Mouse (Mus musculus) heart, embryonic 12.5 days (tissue): ENCODE results near the gene Efnb1. TPM values are rescaled to one million over a fixed set of nuclear protein-coding genes. Genes with fewer than 3 reads are reported as not detected.
"Not testable (repeated sequence)": the region's sequence is repeated elsewhere in the genome, so short reads cannot be mapped to it uniquely, and the experiment has no call there.

ENCODE experiments used
- ATAC-seq: fragments of 200-750 bp; cut with Nextera tagmentation; 2 replicates; pipeline ENCODE4 v1.8.0; 2017; ENCODE audit warnings: moderate TSS enrichment, moderate library complexity; ENCODE audit not compliant: insufficient number of reproducible peaks, low FRiP score
- H3K27ac ChIP-seq: fragments of 300-500 bp; sonication (generic); 2 replicates; pipeline ENCODE4 v1.5.1; 2016; ENCODE audit warnings: mild to moderate bottlenecking, moderate library complexity; ENCODE audit not compliant: poor library complexity, severe bottlenecking
- H3K27me3 ChIP-seq: fragments of 300-500 bp; sonication (generic); replicated peaks from 2 replicates; pipeline ENCODE4 v1.6.1; 2016; ENCODE audit warnings: mild to moderate bottlenecking, moderate library complexity
- H3K36me3 ChIP-seq: fragments of 300-500 bp; sonication (generic); 2 replicates; pipeline ENCODE4 v1.6.1; 2016; ENCODE audit warnings: mild to moderate bottlenecking, moderate library complexity
- H3K4me1 ChIP-seq: fragments of 300-500 bp; sonication (generic); replicated peaks from 2 replicates; pipeline ENCODE4 v1.6.1; 2016; ENCODE audit warnings: mild to moderate bottlenecking
- H3K4me2 ChIP-seq: fragments of 300-500 bp; sonication (generic); 2 replicates; pipeline ENCODE4 v1.6.1; 2016; ENCODE audit warnings: mild to moderate bottlenecking, moderate library complexity
- H3K4me3 ChIP-seq: fragments of 300-500 bp; sonication (generic); 2 replicates; pipeline ENCODE4 v1.5.1; 2016; ENCODE audit warnings: mild to moderate bottlenecking
- H3K9ac ChIP-seq: fragments of 300-500 bp; sonication (generic); 2 replicates; pipeline ENCODE4 v1.6.1; 2016; ENCODE audit warnings: mild to moderate bottlenecking, moderate library complexity
- H3K9me3 ChIP-seq: fragments of 300-500 bp; sonication (generic); replicated peaks from 2 replicates; pipeline ENCODE4 v1.6.1; 2016; ENCODE audit warnings: mild to moderate bottlenecking, moderate library complexity
- WGBS: fragments of 180-500 bp; shearing (Covaris S2); methylation state at CpG from one replicate; pipeline ENCODE4 v1.1.7; 2016; 5-methylcytosine and 5-hydroxymethylcytosine counted together
- polyA plus RNA-seq: library from polyadenylated mRNA; unstranded; fragments of >200 nt; fragmentation: Nextera tagmentation; extraction: Ambion mirVana; gene quantifications from 2 replicates; pipeline ENCODE4 v1.2.1, GENCODE M21; 2016

Efnb1 gene
- polyA plus RNA-seq: 25.3 and 29.0 TPM in 2 replicates

- WGBS: 23% methylated on average over 35 of the region's 35 CpGs
- Histone ChIP-seq H3K27me3 (peaks cover 33% of the 10 kb centered on the region), H3K36me3 (no peaks in the 10 kb centered on the region)
Observed at GRCm38 (mm10) chrX:99135523-99136258, at the start of gene Efnb1. Gene Efnb1 (plus strand): TSS chrX:99136130.

GRCm38 (mm10) chrX:99092704-99093103 is 43.2 kb upstream of the Efnb1 start:
- H3K4me1 ChIP-seq: no peaks in the 10 kb centered on the region
- no peak overlapping the region for H3K27ac ChIP-seq
- no peaks in the 10 kb centered on the region for H3K9me3 ChIP-seq
- no peak overlapping the region for H3K9ac ChIP-seq
- 0 out of 2 replicates have a peak, but pooled peaks cover 28% of the 10 kb centered on the region for H3K27me3 ChIP-seq
- ATAC-seq: no peak
- no peaks in the 10 kb centered on the region for H3K36me3 ChIP-seq
- WGBS: 52% methylated on average over 2 of the region's 2 CpGs
- H3K4me3 ChIP-seq: no peak overlapping the region
- no peak overlapping the region for H3K4me2 ChIP-seq

More at GRCm38 (mm10) chrX:99135523-99136258, at the start of gene Efnb1:
- no peaks in the 10 kb centered on the region; the same call in 1 of the 2 replicates for H3K9me3 ChIP-seq
- H3K4me1 ChIP-seq: peaks cover 23% of the 10 kb centered on the region
- H3K4me3 ChIP-seq: peak within 1 kb of the TSS; percentile 67
- H3K27ac ChIP-seq: peak within 1 kb of the TSS; percentile 70
- H3K9ac ChIP-seq: peak within 1 kb of the TSS; percentile 79
- peak; percentile 87 for ATAC-seq
- peak within 1 kb of the TSS; percentile 73 for H3K4me2 ChIP-seq

- H3K27me3 ChIP-seq, H3K4me2 ChIP-seq, H3K9ac ChIP-seq, H3K9me3 ChIP-seq, H3K27ac ChIP-seq, H3K4me3 ChIP-seq, H3K4me1 ChIP-seq, H3K36me3 ChIP-seq: not testable (repeated sequence)
- 69% methylated on average over 7 of the region's 10 CpGs for WGBS
- 0 out of 2 replicates have a peak, but pooled peaks have one; percentile 55 for ATAC-seq
Observed at GRCm38 (mm10) chrX:99111088-99111724, 24.7 kb upstream of the Efnb1 start.

- Histone ChIP-seq H3K27me3 (no peaks in the 10 kb centered on the region; the same call in 1 of the 2 replicates), H3K9me3 (no peaks in the 10 kb centered on the region), H3K36me3 (no peaks in the 10 kb centered on the region), H3K4me2 (no peak overlapping the region), H3K27ac (no peak overlapping the region), H3K4me1 (peaks cover 4% of the 10 kb centered on the region; the same call in 1 of the 2 replicates), H3K9ac (no peak overlapping the region), H3K4me3 (no peak overlapping the region)
- WGBS: 77% methylated on average over 5 of the region's 5 CpGs
- no peak for ATAC-seq
Observed at GRCm38 (mm10) chrX:99119510-99119909, 16.4 kb upstream of the Efnb1 start.

- H3K4me1 ChIP-seq: no peaks in the 10 kb centered on the region
- no peak overlapping the region for H3K4me2 ChIP-seq
- no peak overlapping the region for H3K27ac ChIP-seq
- peaks cover 50% of the 10 kb centered on the region for H3K27me3 ChIP-seq
- H3K4me3 ChIP-seq: no peak overlapping the region
- no peaks in the 10 kb centered on the region for H3K36me3 ChIP-seq
- H3K9ac ChIP-seq: no peak overlapping the region
- no peak for ATAC-seq
- WGBS: 30% methylated on average over 3 of the region's 3 CpGs
- H3K9me3 ChIP-seq: no peaks in the 10 kb centered on the region
Observed at GRCm38 (mm10) chrX:99130059-99130458, 5.9 kb upstream of the Efnb1 start.

- no peak for ATAC-seq
Observed at GRCm38 (mm10) chrX:99132573-99132972, 3.4 kb upstream of the Efnb1 start.

GRCm38 (mm10) chrX:99134891-99135290 is 1.0 kb upstream of the Efnb1 start:
- Histone ChIP-seq H3K4me3 (peak overlapping the region; percentile 67), H3K9ac (no peak overlapping the region), H3K9me3 (no peaks in the 10 kb centered on the region; the same call in 1 of the 2 replicates), H3K27ac (no peak overlapping the region), H3K4me2 (peak overlapping the region; percentile 73), H3K27me3 (peaks cover 33% of the 10 kb centered on the region), H3K36me3 (no peaks in the 10 kb centered on the region), H3K4me1 (peaks cover 15% of the 10 kb centered on the region)
- peak; percentile 40; the same call in 1 of the 2 replicates for ATAC-seq
- WGBS: 15% methylated on average over 13 of the region's 14 CpGs

More at GRCm38 (mm10) chrX:99132573-99132972, 3.4 kb upstream of the Efnb1 start:
- no peaks in the 10 kb centered on the region for H3K36me3 ChIP-seq
- WGBS: 69% methylated on average over 6 of the region's 6 CpGs
- H3K9me3 ChIP-seq: no peaks in the 10 kb centered on the region; the same call in 1 of the 2 replicates
- H3K4me3 ChIP-seq: no peak overlapping the region
- H3K4me1 ChIP-seq: no peaks in the 10 kb centered on the region
- H3K27ac ChIP-seq: no peak overlapping the region
- H3K4me2 ChIP-seq: no peak overlapping the region
- peaks cover 47% of the 10 kb centered on the region for H3K27me3 ChIP-seq
- no peak overlapping the region for H3K9ac ChIP-seq

GRCm38 (mm10) chrX:99136431-99136966 is 569 bp downstream of the Efnb1 start:
- peak overlapping the region; percentile 79 for H3K9ac ChIP-seq
- ATAC-seq: peak; percentile 10; the same call in 1 of the 2 replicates
- no peaks in the 10 kb centered on the region for H3K36me3 ChIP-seq
- no peaks in the 10 kb centered on the region; the same call in 1 of the 2 replicates for H3K9me3 ChIP-seq
- peak overlapping the region; percentile 70 for H3K27ac ChIP-seq
- 16% methylated on average over 53 of the region's 53 CpGs for WGBS
- H3K4me2 ChIP-seq: peak overlapping the region; percentile 73
- peaks cover 27% of the 10 kb centered on the region for H3K27me3 ChIP-seq
- peaks cover 31% of the 10 kb centered on the region for H3K4me1 ChIP-seq
- H3K4me3 ChIP-seq: peak overlapping the region; percentile 67

GRCm38 (mm10) chrX:99137143-99137870 is 1.4 kb downstream of the Efnb1 start:
- Histone ChIP-seq H3K27ac (peak overlapping the region; percentile 70; the same call in 1 of the 2 replicates), H3K9ac (peak overlapping the region; percentile 79), H3K36me3 (no peaks in the 10 kb centered on the region), H3K4me2 (peak overlapping the region; percentile 73), H3K9me3 (no peaks in the 10 kb centered on the region; the same call in 1 of the 2 replicates), H3K4me3 (peak overlapping the region; percentile 67), H3K4me1 (peaks cover 39% of the 10 kb centered on the region), H3K27me3 (peaks cover 20% of the 10 kb centered on the region)
- ATAC-seq: no peak
- WGBS: 23% methylated on average over 28 of the region's 31 CpGs

- Histone ChIP-seq H3K4me1 (peaks cover 44% of the 10 kb centered on the region), H3K4me2 (peak overlapping the region; percentile 73), H3K4me3 (peak overlapping the region; percentile 67), H3K36me3 (no peaks in the 10 kb centered on the region), H3K9me3 (no peaks in the 10 kb centered on the region; the same call in 1 of the 2 replicates), H3K27me3 (peaks cover 13% of the 10 kb centered on the region), H3K27ac (peak overlapping the region; percentile 70; the same call in 1 of the 2 replicates), H3K9ac (peak overlapping the region; percentile 79)
- WGBS: 23% methylated on average over 9 of the region's 9 CpGs
- no peak for ATAC-seq
Observed at GRCm38 (mm10) chrX:99137928-99138740, 2.2 kb downstream of the Efnb1 start.
